Mouse (Mus musculus): ENCODE measurements around the gene Aox1. TPM values are rescaled to one million over a fixed set of nuclear protein-coding genes. Genes with fewer than 3 reads are reported as not detected.

The Aox1 gene
- total and polyA plus RNA-seq, 3 experiments = 0.04 to 0.24 TPM; not detected in 1

GRCm38 (mm10) chr1:58101531-58102146, 71.9 kb downstream of the Aox1 start:
- H3K4me3 ChIP-seq (ENCODE audit: control insufficient read depth in 1 of 2, insufficient read depth in 1 of 2, low read depth in 2 of 2, low read length in 2 of 2) = no peak overlapping the region
- H3K27me3 ChIP-seq (ENCODE audit: control insufficient read depth in 1 of 2, insufficient read depth in 2 of 2, low read length in 2 of 2) = no peaks in the 10 kb centered on the region; a peak in 1 of 4 replicates
- no peaks in the 10 kb centered on the region for H3K9me3 ChIP-seq (replicated peaks; ENCODE audit: insufficient read depth, low read length)
- no peak overlapping the region for H3K27ac ChIP-seq (ENCODE audit: control insufficient read depth, low read depth, low read length)
- no peak overlapping the region for H3K9ac ChIP-seq (ENCODE audit: control insufficient read depth, low read depth, low read length, poor library complexity, severe bottlenecking)
- DNase-seq (ENCODE audit: low read depth, low spot score) = no peak
- no peak for TF ChIP-seq GATA1 (IDR thresholded peaks at IDR 0.05; ENCODE audit: low read depth, low read length)
- no peak for TF ChIP-seq SMC3 (IDR thresholded peaks at IDR 0.05; ENCODE audit: low read depth, low read length)
- TF ChIP-seq ELF1 (IDR thresholded peaks at IDR 0.05; ENCODE audit: low read depth, low read length) = no peak
- no peak for TF ChIP-seq NRF1 (IDR thresholded peaks at IDR 0.05; ENCODE audit: insufficient read depth, low read depth, low read length, poor library complexity, severe bottlenecking)
- TF ChIP-seq USF1 (IDR thresholded peaks at IDR 0.05; ENCODE audit: low read depth, low read length) = no peak
- no peak for TF ChIP-seq MXI1 (IDR thresholded peaks at IDR 0.05; ENCODE audit: low read depth, low read length)
- TF ChIP-seq MAFK (IDR thresholded peaks at IDR 0.05; ENCODE audit: borderline replicate concordance, low read depth, low read length) = no peak
- no peak for TF ChIP-seq ZNF384 (IDR thresholded peaks at IDR 0.05; ENCODE audit: low read depth, low read length)
- TF ChIP-seq TCF12 (IDR thresholded peaks at IDR 0.05; ENCODE audit: low read depth, low read length) = no peak
- TF ChIP-seq ETS1 (IDR thresholded peaks at IDR 0.05; ENCODE audit: low read depth, low read length) = no peak
- H3K36me3 ChIP-seq (ENCODE audit: control insufficient read depth in 1 of 2, insufficient read depth in 2 of 2, low read length in 2 of 2) = no peaks in the 10 kb centered on the region
- no peaks in the 10 kb centered on the region for H3K4me1 ChIP-seq (ENCODE audit: control insufficient read depth in 1 of 2, insufficient read depth in 2 of 2, low read length in 2 of 2)
- H3K79me2 ChIP-seq (ENCODE audit: control insufficient read depth, insufficient read depth, low read length, poor library complexity) = no peaks in the 10 kb centered on the region

GRCm38 (mm10) chr1:58102494-58102893, 72.8 kb downstream of the Aox1 start:
- Histone ChIP-seq H3K4me3 (ENCODE audit: control insufficient read depth in 1 of 2, insufficient read depth in 1 of 2, low read depth in 2 of 2, low read length in 2 of 2) (no peak overlapping the region), H3K79me2 (ENCODE audit: control insufficient read depth, insufficient read depth, low read length, poor library complexity) (no peaks in the 10 kb centered on the region), H3K27me3 (ENCODE audit: control insufficient read depth in 1 of 2, insufficient read depth in 2 of 2, low read length in 2 of 2) (no peaks in the 10 kb centered on the region; a peak in 1 of 4 replicates), H3K4me1 (ENCODE audit: control insufficient read depth in 1 of 2, insufficient read depth in 2 of 2, low read length in 2 of 2) (no peaks in the 10 kb centered on the region), H3K9ac (ENCODE audit: control insufficient read depth, low read depth, low read length, poor library complexity, severe bottlenecking) (no peak overlapping the region), H3K36me3 (ENCODE audit: control insufficient read depth in 1 of 2, insufficient read depth in 2 of 2, low read length in 2 of 2) (no peaks in the 10 kb centered on the region), H3K27ac (ENCODE audit: control insufficient read depth, low read depth, low read length) (no peak overlapping the region), H3K9me3 (replicated peaks; ENCODE audit: insufficient read depth, low read length) (no peaks in the 10 kb centered on the region)
- DNase-seq (ENCODE audit: low read depth, low spot score) = no peak
- TF ChIP-seq GATA1 (IDR thresholded peaks at IDR 0.05; ENCODE audit: low read depth, low read length) (no peak), NRF1 (IDR thresholded peaks at IDR 0.05; ENCODE audit: insufficient read depth, low read depth, low read length, poor library complexity, severe bottlenecking) (no peak), MAFK (IDR thresholded peaks at IDR 0.05; ENCODE audit: borderline replicate concordance, low read depth, low read length) (no peak), TBP (IDR thresholded peaks at IDR 0.05; ENCODE audit: low read depth, low read length) (no peak), KAT2A (conservative IDR thresholded peaks at IDR 0.05; ENCODE audit: low read depth, low read length) (no peak)

- H3K9ac ChIP-seq (ENCODE audit: control insufficient read depth, low read depth, low read length, poor library complexity, severe bottlenecking) = no peak overlapping the region
- no peak for DNase-seq (ENCODE audit: low read depth, low spot score)
- no peak overlapping the region for H3K4me3 ChIP-seq (ENCODE audit: control insufficient read depth in 1 of 2, insufficient read depth in 1 of 2, low read depth in 2 of 2, low read length in 2 of 2)
- H3K9me3 ChIP-seq (replicated peaks; ENCODE audit: insufficient read depth, low read length) = no peaks in the 10 kb centered on the region
- H3K36me3 ChIP-seq (ENCODE audit: control insufficient read depth in 1 of 2, insufficient read depth in 2 of 2, low read length in 2 of 2) = no peaks in the 10 kb centered on the region
- TF ChIP-seq EP300 (IDR thresholded peaks at IDR 0.05; ENCODE audit: low read depth in 1 of 2, low read length in 2 of 2) (no peak), ETS1 (IDR thresholded peaks at IDR 0.05; ENCODE audit: low read depth, low read length) (no peak), NRF1 (IDR thresholded peaks at IDR 0.05; ENCODE audit: insufficient read depth, low read depth, low read length, poor library complexity, severe bottlenecking) (no peak), ELF1 (IDR thresholded peaks at IDR 0.05; ENCODE audit: low read depth, low read length) (no peak), MAFK (IDR thresholded peaks at IDR 0.05; ENCODE audit: borderline replicate concordance, low read depth, low read length) (no peak), CHD2 (IDR thresholded peaks at IDR 0.05; ENCODE audit: low read length) (no peak), MYB (IDR thresholded peaks at IDR 0.05; ENCODE audit: low read depth, low read length) (no peak), USF1 (IDR thresholded peaks at IDR 0.05; ENCODE audit: low read depth, low read length) (no peak; the same call in 1 of the 2 replicates), SMC3 (IDR thresholded peaks at IDR 0.05; ENCODE audit: low read depth, low read length) (no peak), E2F4 (IDR thresholded peaks at IDR 0.05; ENCODE audit: borderline replicate concordance, low read depth, low read length) (no peak), ZMIZ1 (IDR thresholded peaks at IDR 0.05; ENCODE audit: low read depth, low read length) (no peak), CHD1 (IDR thresholded peaks at IDR 0.05; ENCODE audit: low read depth, low read length) (no peak), ZC3H11A (IDR thresholded peaks at IDR 0.05; ENCODE audit: low read depth, low read length) (no peak)
- no peak overlapping the region for H3K27ac ChIP-seq (ENCODE audit: control insufficient read depth, low read depth, low read length)
- H3K79me2 ChIP-seq (ENCODE audit: control insufficient read depth, insufficient read depth, low read length, poor library complexity) = no peaks in the 10 kb centered on the region
- H3K27me3 ChIP-seq (ENCODE audit: control insufficient read depth in 1 of 2, insufficient read depth in 2 of 2, low read length in 2 of 2) = no peaks in the 10 kb centered on the region
- H3K4me1 ChIP-seq (ENCODE audit: control insufficient read depth in 1 of 2, insufficient read depth in 2 of 2, low read length in 2 of 2) = no peaks in the 10 kb centered on the region
Observed at GRCm38 (mm10) chr1:58105685-58106084, 76.0 kb downstream of the Aox1 start.
